8 mouse cellular contexts compared by ENCODE assay signal in the genomic region with DNA sequence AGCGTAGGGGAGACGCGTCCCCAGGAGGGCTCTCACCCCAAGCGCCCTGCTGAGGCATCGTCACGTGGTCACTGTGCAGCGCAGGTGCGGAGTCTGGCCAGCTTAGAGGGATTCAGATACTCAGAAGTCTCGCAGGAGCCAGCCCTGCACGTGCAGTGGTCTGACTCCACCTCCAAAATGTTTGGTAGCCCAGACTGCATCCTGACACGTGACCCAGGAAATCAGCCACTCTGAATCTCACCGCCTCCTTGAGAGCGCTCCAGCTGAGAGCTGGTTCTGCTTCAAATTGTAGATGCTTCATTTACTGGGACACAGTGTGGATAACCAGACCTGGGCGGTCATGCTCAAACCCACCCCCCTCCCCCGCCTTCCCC.
DNase-seq lines count a peak whose midpoint lies in the region; ATAC-seq and TF ChIP-seq lines count a peak whose summit lies in the region.

No protein-coding gene starts in this region.

- H3K27ac ChIP-seq in layer of hippocampus, adult 2 months, result peak overlapping the region; percentile 70
- H3K27ac ChIP-seq in liver, embryonic 16.5 days (ENCODE audit: low read length), result no peak overlapping the region
- H3K27ac ChIP-seq in neural tube, embryonic 15.5 days (replicated peaks), result peak overlapping the region; percentile 90

- peak overlapping the region; percentile 55 for H3K4me3 ChIP-seq in layer of hippocampus, adult 2 months
- H3K4me3 ChIP-seq in liver, embryonic 16.5 days (ENCODE audit: low read depth, low read length), result no peak overlapping the region
- H3K4me3 ChIP-seq in neural tube, embryonic 15.5 days (replicated peaks), result peak overlapping the region; percentile 30

- WGBS in liver, embryonic 16.5 days (ENCODE audit: insufficient replicate concordance), result 7% methylated on average over 15 of the region's 15 CpGs
- WGBS in neural tube, embryonic 15.5 days, result under 1% methylated on average over 15 of the region's 15 CpGs

- peak; percentile 32 for DNase-seq in CD4-positive helper T cell, adult 2 months (ENCODE audit: low read depth, low spot score)
- peak; percentile 82 for DNase-seq in cerebellum, adult 9-10 months
- peak; percentile 83 to 86 for DNase-seq in frontal cortex, adult 2 months (ENCODE audit: extremely low spot score in 1 of 2, low spot score in 1 of 2)
- DNase-seq in heart, postnatal 4 days, result peak; percentile 68
- peak; percentile 70 to 83 for DNase-seq in layer of hippocampus, adult 2 months (ENCODE audit: low spot score in 2 of 2)
- DNase-seq in thymus, postnatal 25 days, result peak; percentile 77

- H3K27me3 ChIP-seq in liver, embryonic 16.5 days (ENCODE audit: control insufficient read depth, insufficient read depth, low read depth, low read length), result no peaks in the 10 kb centered on the region
- H3K27me3 ChIP-seq in neural tube, embryonic 15.5 days (replicated peaks), result no peaks in the 10 kb centered on the region

- no peak for ATAC-seq in liver, embryonic 16.5 days (ENCODE audit: low read depth)
- ATAC-seq in neural tube, embryonic 15.5 days (ENCODE audit: low FRiP score), result peak; percentile 96

- no peaks in the 10 kb centered on the region for H3K9me3 ChIP-seq in liver, embryonic 16.5 days (replicated peaks; ENCODE audit: control insufficient read depth, low read length)
- no peaks in the 10 kb centered on the region for H3K9me3 ChIP-seq in neural tube, embryonic 15.5 days (replicated peaks)

- H3K4me2 ChIP-seq in liver, embryonic 16.5 days (ENCODE audit: low read depth, low read length), result peak overlapping the region; percentile 35; the same call in 1 of the 2 replicates
- H3K4me2 ChIP-seq in neural tube, embryonic 15.5 days, result peak overlapping the region; percentile 60

- H3K36me3 ChIP-seq in liver, embryonic 16.5 days (ENCODE audit: control insufficient read depth, insufficient read depth), result no peaks in the 10 kb centered on the region
- no peaks in the 10 kb centered on the region for H3K36me3 ChIP-seq in neural tube, embryonic 15.5 days

- H3K9ac ChIP-seq in liver, embryonic 16.5 days (ENCODE audit: low read depth, low read length), result no peak overlapping the region
- peak overlapping the region; percentile 46 for H3K9ac ChIP-seq in neural tube, embryonic 15.5 days (replicated peaks)

- H3K4me1 ChIP-seq in liver, embryonic 16.5 days (ENCODE audit: control insufficient read depth, low read depth, low read length), result no peaks in the 10 kb centered on the region
- peaks cover 27% of the 10 kb centered on the region for H3K4me1 ChIP-seq in neural tube, embryonic 15.5 days

- TF ChIP-seq CTCF in layer of hippocampus, adult 2 months (conservative IDR thresholded peaks at IDR 0.05), result no peak

Comparison
In these comparisons a context has a peak if more than half of its experiments do, and no peak if none do; other contexts are left out.
1. DNase-seq: peak in every context shown above with its lines; median percentile 84 in frontal cortex, adult 2 months; 82 in cerebellum, adult 9-10 months; 77 in thymus, postnatal 25 days; 76 in layer of hippocampus, adult 2 months; 68 in heart, postnatal 4 days; 32 in CD4-positive helper T cell, adult 2 months.